Mouse (Mus musculus) liver, adult 2 months (tissue): ENCODE measurements around the gene Fbxo21.

Experiments
- CTCF ChIP-seq: fragments of 200-500 bp; IDR thresholded peaks from 2 replicates; pipeline ENCODE4 v1.5.1; 2011; ENCODE audit warnings: low read depth, low read length, control low read depth
- POLR2A ChIP-seq: fragments of 200-500 bp; IDR thresholded peaks from 2 replicates; pipeline ENCODE4 v1.6.1; 2011; ENCODE audit warnings: low read length, control low read depth; ENCODE audit not compliant: insufficient read depth; ENCODE audit errors: extremely low read depth

DNA sequence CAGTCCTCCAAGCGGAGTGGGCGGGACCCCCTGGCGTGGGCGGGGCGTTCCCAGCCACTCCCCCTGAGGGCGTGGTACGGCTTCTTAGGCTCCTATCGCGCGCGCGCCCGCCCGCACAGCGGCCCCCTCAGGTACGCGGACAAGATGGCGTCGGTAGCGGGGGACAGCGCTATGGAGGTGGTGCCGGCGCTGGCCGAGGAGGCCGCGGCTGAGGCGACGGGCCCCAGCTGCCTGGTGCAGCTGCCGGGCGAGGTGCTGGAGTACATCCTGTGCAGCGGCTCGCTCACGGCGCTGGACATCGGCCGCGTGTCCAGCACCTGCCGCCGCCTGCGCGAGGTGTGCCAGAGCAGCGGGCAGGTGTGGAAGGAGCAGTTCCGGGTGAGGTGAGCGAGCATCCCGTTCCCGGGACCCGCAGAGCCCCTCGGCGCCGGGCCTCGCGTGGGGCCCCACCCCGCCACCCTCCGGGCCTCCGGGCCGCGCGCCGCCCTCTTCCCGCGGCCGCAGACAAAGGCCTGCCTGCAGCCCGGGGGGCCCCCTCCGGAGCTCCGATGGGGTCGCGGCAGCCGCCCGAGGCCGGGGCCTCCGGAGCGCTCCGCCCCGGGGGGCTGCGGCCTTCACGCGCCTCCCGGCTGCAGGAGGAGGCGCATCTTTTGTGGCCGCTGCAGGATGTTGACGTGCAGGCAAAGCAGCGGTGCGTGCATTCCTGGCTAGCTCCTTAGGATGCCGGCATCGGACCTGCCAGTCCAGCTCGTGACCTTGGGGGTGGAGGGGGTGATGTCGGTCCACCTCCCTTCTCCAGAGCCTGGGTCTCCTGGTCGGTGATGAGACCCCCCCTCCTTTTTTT is at the start of gene Fbxo21:
- peak; percentile 94 for TF ChIP-seq POLR2A
- no peak for TF ChIP-seq CTCF
